22 mouse cellular contexts compared by ENCODE assay signal in the genomic region with DNA sequence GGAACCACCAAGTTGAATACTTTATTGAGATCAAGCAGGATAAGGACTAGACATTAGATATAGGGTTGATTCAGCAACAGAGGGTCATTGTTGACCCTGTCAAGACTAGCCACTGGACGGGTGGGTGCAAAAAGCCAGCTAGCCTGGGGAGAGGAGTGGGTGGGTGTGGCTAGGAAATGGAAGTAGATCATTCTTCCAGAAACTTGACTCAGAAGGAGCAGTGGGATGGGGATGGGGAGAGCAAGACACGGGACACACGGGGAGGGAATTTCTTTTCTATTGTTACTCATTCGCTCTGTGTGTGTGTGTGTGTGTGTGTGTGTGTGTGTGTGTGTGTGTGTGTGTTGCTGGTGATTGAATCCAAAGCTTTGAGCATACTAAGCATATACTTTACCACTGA. TPM values are rescaled to one million over a fixed set of nuclear protein-coding genes. Genes with fewer than 3 reads are reported as not detected.
DNase-seq lines count a peak whose midpoint lies in the region; ATAC-seq and TF ChIP-seq lines count a peak whose summit lies in the region.
"Had no signal": no experiment of that assay in that cellular context is flagged by ENCODE, and none has a peak within 500 bp of the region (broad histone marks: within the 10 kb centered on the region; RNA-seq: fewer than 3 reads in every experiment).

No protein-coding gene starts in this region.

- peaks cover 7% of the 10 kb centered on the region; the same call in 1 of the 2 replicates for H3K27me3 ChIP-seq in liver, embryonic 11.5 days (replicated peaks; ENCODE audit: control insufficient read depth, insufficient read depth, low read length)
- peaks cover 27% of the 10 kb centered on the region; the same call in 1 of the 2 replicates for H3K27me3 ChIP-seq in liver, embryonic 12.5 days (replicated peaks)
- no peaks in the 10 kb centered on the region for H3K27me3 ChIP-seq in myocyte (ENCODE audit: control insufficient read depth, insufficient read depth, insufficient read length)
- H3K27me3 ChIP-seq in intestine, embryonic 16.5 days (replicated peaks; ENCODE audit: control insufficient read depth, insufficient read depth, low read length), result 0 out of 2 replicates have a peak, but pooled peaks cover 2% of the 10 kb centered on the region

- peaks cover 65% of the 10 kb centered on the region for H3K79me2 ChIP-seq in myocyte (ENCODE audit: control insufficient read depth, insufficient read depth)

- peak overlapping the region; percentile 60 for H3K27ac ChIP-seq in liver, embryonic 11.5 days (ENCODE audit: low read depth, low read length)
- H3K27ac ChIP-seq in liver, embryonic 12.5 days, result peak overlapping the region; percentile 83
- no peak overlapping the region for H3K27ac ChIP-seq in intestine, embryonic 16.5 days (ENCODE audit: low read length)
- H3K27ac ChIP-seq: forebrain, embryonic 10.5 days; hindbrain, postnatal 0 days; kidney, postnatal 0 days; limb, embryonic 15.5 days; midbrain, embryonic 13.5 days had no signal

- no peaks in the 10 kb centered on the region for H3K9me3 ChIP-seq in liver, embryonic 11.5 days (ENCODE audit: control insufficient read depth, low read length)
- no peaks in the 10 kb centered on the region for H3K9me3 ChIP-seq in liver, embryonic 12.5 days (replicated peaks)
- no peaks in the 10 kb centered on the region for H3K9me3 ChIP-seq in intestine, embryonic 16.5 days (ENCODE audit: control insufficient read depth, low read length)
- H3K9me3 ChIP-seq: forebrain, embryonic 10.5 days; limb, embryonic 15.5 days; midbrain, embryonic 13.5 days had no signal

- 37% methylated on average over 4 of the region's 4 CpGs for WGBS in liver, embryonic 11.5 days
- WGBS in liver, embryonic 12.5 days (ENCODE audit: insufficient replicate concordance), result 16% methylated on average over 4 of the region's 4 CpGs
- WGBS in intestine, embryonic 16.5 days, result 65% methylated on average over 4 of the region's 4 CpGs

- peaks cover 66% of the 10 kb centered on the region for H3K4me1 ChIP-seq in liver, embryonic 11.5 days (replicated peaks; ENCODE audit: control insufficient read depth, insufficient read depth, low read length)
- H3K4me1 ChIP-seq in liver, embryonic 12.5 days, result peaks cover 98% of the 10 kb centered on the region
- peaks cover 25% of the 10 kb centered on the region for H3K4me1 ChIP-seq in intestine, embryonic 16.5 days (ENCODE audit: control insufficient read depth, insufficient read depth, low read length)

- ATAC-seq in liver, embryonic 11.5 days (replicated peaks; ENCODE audit: low FRiP score), result no peak
- ATAC-seq in liver, embryonic 12.5 days, result no peak
- ATAC-seq in intestine, embryonic 16.5 days, result no peak
- ATAC-seq: hindbrain, postnatal 0 days; intestine, postnatal 0 days; midbrain, embryonic 13.5 days had no signal

- peak overlapping the region; percentile 27; the same call in 1 of the 2 replicates for H3K9ac ChIP-seq in liver, embryonic 11.5 days (ENCODE audit: low read depth, low read length)
- peak overlapping the region; percentile 35; the same call in 1 of the 2 replicates for H3K9ac ChIP-seq in liver, embryonic 12.5 days
- H3K9ac ChIP-seq in intestine, embryonic 16.5 days (ENCODE audit: low read depth, low read length), result no peak overlapping the region
- H3K9ac ChIP-seq: limb, embryonic 15.5 days; midbrain, embryonic 13.5 days had no signal

- H3K4me3 ChIP-seq in liver, embryonic 11.5 days (ENCODE audit: low read depth, low read length), result peak overlapping the region; percentile 10; the same call in 1 of the 2 replicates
- 0 out of 2 replicates have a peak overlapping the region, but pooled peaks have one; percentile 5 for H3K4me3 ChIP-seq in liver, embryonic 12.5 days
- H3K4me3 ChIP-seq in myocyte, result no peak overlapping the region
- H3K4me3 ChIP-seq in intestine, embryonic 16.5 days (ENCODE audit: low read length), result no peak overlapping the region
- H3K4me3 ChIP-seq: forebrain, embryonic 10.5 days; limb, embryonic 15.5 days; midbrain, embryonic 13.5 days had no signal

- TF ChIP-seq POLR2A in myocyte (IDR thresholded peaks at IDR 0.05; ENCODE audit: insufficient read length, low read depth), result no peak

- peak overlapping the region; percentile 33 for H3K4me2 ChIP-seq in liver, embryonic 11.5 days
- H3K4me2 ChIP-seq in liver, embryonic 12.5 days, result peak overlapping the region; percentile 56
- H3K4me2 ChIP-seq in myocyte (ENCODE audit: low read depth), result peak overlapping the region; percentile 6
- H3K4me2 ChIP-seq in intestine, embryonic 16.5 days (ENCODE audit: low read depth, low read length), result no peak overlapping the region
- H3K4me2 ChIP-seq: heart, embryonic 11.5 days; limb, embryonic 15.5 days; midbrain, embryonic 13.5 days had no signal

- no peak for DNase-seq in liver, embryonic 11.5 days (ENCODE audit: low spot score)
- DNase-seq in liver (no peak), NIH3T3 (ENCODE audit: low read depth) (peak; percentile 25)
- DNase-seq in ovary, postnatal 14 days (ENCODE audit: low spot score), result no peak
- DNase-seq: adrenal gland, postnatal 36 days; cerebellum, adult 11-12 months; cerebellum, postnatal 10 days; left cerebral cortex, postnatal 4 days; lung, postnatal 14 days; right cerebral cortex, postnatal 14 days; thymus, postnatal 14 days had no signal

- H3K36me3 ChIP-seq in liver, embryonic 11.5 days (ENCODE audit: control insufficient read depth, insufficient read depth, low read length), result no peaks in the 10 kb centered on the region
- peaks cover 5% of the 10 kb centered on the region for H3K36me3 ChIP-seq in liver, embryonic 12.5 days
- H3K36me3 ChIP-seq in myocyte (ENCODE audit: control insufficient read depth, insufficient read depth), result no peaks in the 10 kb centered on the region
- no peaks in the 10 kb centered on the region for H3K36me3 ChIP-seq in intestine, embryonic 16.5 days (ENCODE audit: control insufficient read depth, insufficient read depth, low read length)
- H3K36me3 ChIP-seq: limb, embryonic 15.5 days had no signal

- H3ac ChIP-seq in myocyte (ENCODE audit: control insufficient read depth, insufficient read length), result no peak overlapping the region

TF ChIP-seq in myocyte, 11 proteins besides CTCF, POLR2A, EP300 and RAD21:
- no peak for TF ChIP-seq MYOG (IDR thresholded peaks at IDR 0.05; ENCODE audit: control insufficient read depth in 1 of 3, insufficient read depth in 1 of 3, insufficient read length in 2 of 3, low read depth in 2 of 3)
- TF ChIP-seq USF1 (IDR thresholded peaks at IDR 0.05; ENCODE audit: low read depth), result no peak
- no peak for TF ChIP-seq MAX (IDR thresholded peaks at IDR 0.05; ENCODE audit: low read depth)
- no peak for TF ChIP-seq SRF (IDR thresholded peaks at IDR 0.05; ENCODE audit: control insufficient read depth, insufficient read length, low read depth)
- TF ChIP-seq TCF3 (IDR thresholded peaks at IDR 0.05; ENCODE audit: insufficient read length, low read depth), result no peak
- TF ChIP-seq REST (IDR thresholded peaks at IDR 0.05; ENCODE audit: insufficient read depth, insufficient read length), result no peak
- no peak for TF ChIP-seq E2F4 (IDR thresholded peaks at IDR 0.05; ENCODE audit: insufficient read depth)
- TF ChIP-seq POLR2AphosphoS2 (IDR thresholded peaks at IDR 0.05; ENCODE audit: insufficient read length, low read depth), result no peak
- no peak for TF ChIP-seq MYOD1 (IDR thresholded peaks at IDR 0.05; ENCODE audit: control insufficient read depth in 1 of 3, insufficient read length in 2 of 3, low read depth in 2 of 3)
- no peak for TF ChIP-seq TCF12 (IDR thresholded peaks at IDR 0.05; ENCODE audit: insufficient read depth, poor library complexity, severe bottlenecking)
- no peak for TF ChIP-seq CEBPB (IDR thresholded peaks at IDR 0.05; ENCODE audit: insufficient read depth, poor library complexity, severe bottlenecking)

RNA-seq across cellular contexts. Expression of gene Ripor1, which starts 4.7 kb away (rescaled TPM):
- 31.4 and 33.0 TPM in 2 replicates for polyA plus RNA-seq in liver, embryonic 11.5 days (2014; fragmentation: Nextera tagmentation; extraction: Ambion mirVana)
- 14.1 and 14.5 TPM in 2 replicates for polyA plus RNA-seq in liver, embryonic 12.5 days (2016; fragmentation: Nextera tagmentation; extraction: Ambion mirVana)
- polyA plus RNA-seq in myocyte (2012; fragmentation: generic; extraction: Trizol), result 47.6 TPM
- polyA plus RNA-seq in intestine, embryonic 16.5 days (2015; fragmentation: Nextera tagmentation; extraction: Ambion mirVana), result 17.1 and 17.8 TPM in 2 replicates

RNA-seq across cellular contexts. Expression of gene Ctcf, which starts 26.6 kb away (rescaled TPM):
- polyA plus RNA-seq in liver, embryonic 11.5 days (2014; fragmentation: Nextera tagmentation; extraction: Ambion mirVana), result 79.0 and 83.2 TPM in 2 replicates
- 89.0 and 93.5 TPM in 2 replicates for polyA plus RNA-seq in liver, embryonic 12.5 days (2016; fragmentation: Nextera tagmentation; extraction: Ambion mirVana)
- 17.6 TPM for polyA plus RNA-seq in myocyte (2012; fragmentation: generic; extraction: Trizol)
- polyA plus RNA-seq in intestine, embryonic 16.5 days (2015; fragmentation: Nextera tagmentation; extraction: Ambion mirVana), result 73.7 and 86.4 TPM in 2 replicates

RNA-seq across cellular contexts. Expression of gene Agrp, which starts 27.4 kb away (rescaled TPM):
- polyA plus RNA-seq in liver, embryonic 11.5 days (2014; fragmentation: Nextera tagmentation; extraction: Ambion mirVana), result 0.53 TPM in 1 of 2 replicates, not detected in the other
- polyA plus RNA-seq in liver, embryonic 12.5 days (2016; fragmentation: Nextera tagmentation; extraction: Ambion mirVana), result 0.22 TPM in 1 of 2 replicates, not detected in the other
- polyA plus RNA-seq in myocyte (2012; fragmentation: generic; extraction: Trizol), result 0.47 TPM
- polyA plus RNA-seq in intestine, embryonic 16.5 days (2015; fragmentation: Nextera tagmentation; extraction: Ambion mirVana), result 0.66 and 0.92 TPM in 2 replicates
- polyA plus RNA-seq: testis, adult 2 months had no signal

RNA-seq across cellular contexts. Expression of gene Atp6v0d1, which starts 43.9 kb away (rescaled TPM):
- 74.2 and 76.3 TPM in 2 replicates for polyA plus RNA-seq in liver, embryonic 11.5 days (2014; fragmentation: Nextera tagmentation; extraction: Ambion mirVana)
- polyA plus RNA-seq in liver, embryonic 12.5 days (2016; fragmentation: Nextera tagmentation; extraction: Ambion mirVana), result 47.2 and 51.0 TPM in 2 replicates
- polyA plus RNA-seq in myocyte (2012; fragmentation: generic; extraction: Trizol), result 126 TPM
- polyA plus RNA-seq in intestine, embryonic 16.5 days (2015; fragmentation: Nextera tagmentation; extraction: Ambion mirVana), result 115 and 125 TPM in 2 replicates

Comparison
In these comparisons a context has a peak if more than half of its experiments do, and no peak if none do; other contexts are left out.
1. H3K4me3 ChIP-seq: peak in liver, embryonic 11.5 days (single experiment) and liver, embryonic 12.5 days (single experiment); none in myocyte (single experiment) and intestine, embryonic 16.5 days (single experiment).